In the genomic region with DNA sequence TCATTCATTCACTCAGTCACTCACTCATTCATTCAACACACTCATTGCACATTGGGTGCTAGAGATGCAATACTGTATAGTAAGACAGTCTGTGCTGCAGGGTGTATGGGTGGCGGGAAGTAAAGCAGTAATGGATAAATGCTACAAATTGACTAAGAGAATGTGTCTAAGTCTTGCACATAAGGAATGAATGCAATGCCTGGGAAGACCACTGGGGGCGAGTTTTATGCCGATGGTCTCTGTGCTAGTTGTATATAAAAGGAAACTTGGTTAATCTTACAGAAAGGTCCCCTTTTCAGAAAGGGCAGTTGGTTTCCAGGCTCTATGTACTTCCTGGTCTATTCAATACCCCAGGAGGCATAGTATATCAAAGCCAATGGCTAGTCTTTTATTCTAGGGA, we compare ENCODE assay signal across 13 mouse cellular contexts.
DNase-seq lines count a peak whose midpoint lies in the region; ATAC-seq and TF ChIP-seq lines count a peak whose summit lies in the region.
"Had no signal": no experiment of that assay in that cellular context is flagged by ENCODE, and none has a peak within 500 bp of the region (broad histone marks: within the 10 kb centered on the region; RNA-seq: fewer than 3 reads in every experiment).

No protein-coding gene starts in this region.

- H3K4me3 ChIP-seq in liver, embryonic 14.5 days (ENCODE audit: insufficient read depth in 1 of 2, low read depth in 2 of 2, low read length in 2 of 2), result no peak overlapping the region
- H3K4me3 ChIP-seq in liver, embryonic 12.5 days, result no peak overlapping the region
- H3K4me3 ChIP-seq in heart, embryonic 12.5 days, result no peak overlapping the region
- H3K4me3 ChIP-seq in midbrain, embryonic 10.5 days, result no peak overlapping the region
- H3K4me3 ChIP-seq: intestine, embryonic 15.5 days had no signal

- H3K9me3 ChIP-seq in liver, embryonic 14.5 days (ENCODE audit: control insufficient read depth, low read length), result no peaks in the 10 kb centered on the region
- H3K9me3 ChIP-seq in liver, embryonic 12.5 days (replicated peaks), result no peaks in the 10 kb centered on the region
- H3K9me3 ChIP-seq in heart, embryonic 12.5 days (replicated peaks), result no peaks in the 10 kb centered on the region
- H3K9me3 ChIP-seq in midbrain, embryonic 10.5 days (replicated peaks), result no peaks in the 10 kb centered on the region
- H3K9me3 ChIP-seq: intestine, embryonic 15.5 days had no signal

- no peaks in the 10 kb centered on the region for H3K36me3 ChIP-seq in liver, embryonic 14.5 days (replicated peaks; ENCODE audit: control insufficient read depth, insufficient read depth, low read depth)
- no peaks in the 10 kb centered on the region for H3K36me3 ChIP-seq in liver, embryonic 12.5 days
- H3K36me3 ChIP-seq in splenic B cell, adult 2 months (ENCODE audit: control insufficient read depth, insufficient read depth, low read length, poor library complexity, severe bottlenecking), result no peaks in the 10 kb centered on the region
- H3K36me3 ChIP-seq in heart, embryonic 12.5 days, result no peaks in the 10 kb centered on the region
- no peaks in the 10 kb centered on the region for H3K36me3 ChIP-seq in midbrain, embryonic 10.5 days
- H3K36me3 ChIP-seq: intestine, embryonic 15.5 days had no signal

- WGBS in liver, embryonic 14.5 days (ENCODE audit: insufficient replicate concordance), result 41% methylated on average over 3 of the region's 3 CpGs
- 43% methylated on average over 3 of the region's 3 CpGs for WGBS in liver, embryonic 12.5 days (ENCODE audit: insufficient replicate concordance)
- 66% methylated on average over 3 of the region's 3 CpGs for WGBS in heart, embryonic 12.5 days
- 68% methylated on average over 3 of the region's 3 CpGs for WGBS in midbrain, embryonic 10.5 days

- H3K4me2 ChIP-seq in liver, embryonic 14.5 days (ENCODE audit: low read depth), result no peak overlapping the region
- no peak overlapping the region for H3K4me2 ChIP-seq in liver, embryonic 12.5 days
- no peak overlapping the region for H3K4me2 ChIP-seq in heart, embryonic 12.5 days
- H3K4me2 ChIP-seq: intestine, embryonic 15.5 days had no signal

- peak; percentile 15 for DNase-seq in cerebellum, adult 11-12 months
- DNase-seq in cerebellum, adult 9-10 months, result no peak
- no peak for DNase-seq in liver, embryonic 14.5 days (ENCODE audit: low read depth in 3 of 3, low spot score in 3 of 3)
- peak; percentile 18 for DNase-seq in ES-CJ7 (ENCODE audit: low read depth, low spot score)
- peak; percentile 55 for DNase-seq in splenic B cell, adult 2 months (ENCODE audit: low read depth, low spot score)
- no peak for DNase-seq in midbrain, embryonic 10.5 days (ENCODE audit: low spot score)
- DNase-seq: adrenal gland, postnatal 14 days; heart, adult 18-20 months; right cerebral cortex, postnatal 14 days had no signal

- no peaks in the 10 kb centered on the region for H3K27me3 ChIP-seq in liver, embryonic 14.5 days (ENCODE audit: control insufficient read depth, insufficient read depth, low read length)
- no peaks in the 10 kb centered on the region for H3K27me3 ChIP-seq in liver, embryonic 12.5 days (replicated peaks)
- no peaks in the 10 kb centered on the region for H3K27me3 ChIP-seq in splenic B cell, adult 2 months (ENCODE audit: control insufficient read depth, insufficient read depth, low read length, poor library complexity, severe bottlenecking)
- H3K27me3 ChIP-seq in heart, embryonic 12.5 days (replicated peaks), result 0 out of 2 replicates have a peak, but pooled peaks cover 3% of the 10 kb centered on the region
- no peaks in the 10 kb centered on the region for H3K27me3 ChIP-seq in midbrain, embryonic 10.5 days (ENCODE audit: low read depth, poor library complexity, severe bottlenecking)
- H3K27me3 ChIP-seq: intestine, embryonic 15.5 days had no signal

- peak; percentile 9; the same call in 1 of the 2 replicates for TF ChIP-seq CTCF in liver, embryonic 14.5 days (IDR thresholded peaks at IDR 0.05; ENCODE audit: low read depth)

- H3K27ac ChIP-seq in liver, embryonic 14.5 days, result no peak overlapping the region
- no peak overlapping the region for H3K27ac ChIP-seq in liver, embryonic 12.5 days
- no peak overlapping the region for H3K27ac ChIP-seq in heart, embryonic 12.5 days (ENCODE audit: poor library complexity, severe bottlenecking)
- H3K27ac ChIP-seq in midbrain, embryonic 10.5 days (replicated peaks), result no peak overlapping the region
- H3K27ac ChIP-seq: intestine, embryonic 15.5 days; macrophage had no signal

- no peak for TF ChIP-seq EP300 in liver, embryonic 14.5 days (IDR thresholded peaks at IDR 0.05; ENCODE audit: low read depth)

- ATAC-seq in liver, embryonic 14.5 days (ENCODE audit: insufficient read depth), result no peak
- ATAC-seq in liver, embryonic 12.5 days, result no peak
- ATAC-seq in heart, embryonic 12.5 days (ENCODE audit: insufficient number of reproducible peaks, low FRiP score), result no peak
- ATAC-seq: intestine, embryonic 15.5 days had no signal

- no peak overlapping the region for H3K9ac ChIP-seq in liver, embryonic 14.5 days (replicated peaks)
- no peak overlapping the region for H3K9ac ChIP-seq in liver, embryonic 12.5 days
- H3K9ac ChIP-seq in heart, embryonic 12.5 days, result no peak overlapping the region
- H3K9ac ChIP-seq: intestine, embryonic 15.5 days had no signal

- peaks cover 0 to 2% of the 10 kb centered on the region in 2 experiments; a peak in 2 of 4 replicates for H3K4me1 ChIP-seq in liver, embryonic 14.5 days (replicated peaks; ENCODE audit: control insufficient read depth in 2 of 2, insufficient read depth in 2 of 2, low read length in 1 of 2)
- 0 out of 2 replicates have a peak, but pooled peaks cover 15% of the 10 kb centered on the region for H3K4me1 ChIP-seq in liver, embryonic 12.5 days
- peaks cover 14% of the 10 kb centered on the region for H3K4me1 ChIP-seq in heart, embryonic 12.5 days (replicated peaks)
- H3K4me1 ChIP-seq in midbrain, embryonic 10.5 days, result peaks cover 31% of the 10 kb centered on the region
- H3K4me1 ChIP-seq: intestine, embryonic 15.5 days had no signal

Comparison
In these comparisons a context has a peak if more than half of its experiments do, and no peak if none do; other contexts are left out.
1. DNase-seq: peak in cerebellum, adult 11-12 months (single experiment), ES-CJ7 (single experiment) and splenic B cell, adult 2 months (single experiment); none in cerebellum, adult 9-10 months (single experiment), liver, embryonic 14.5 days (0 of 3) and midbrain, embryonic 10.5 days (single experiment).